Comparison of ENCODE assay signal across 31 mouse cellular contexts in genomic region chr6:85368166-85368565, GRCm38 (mm10). TPM values are rescaled to one million over a fixed set of nuclear protein-coding genes. Genes with fewer than 3 reads are reported as not detected.
A peak's percentile ranks its signal among the peaks of the same experiment; 100 is the strongest.
DNase-seq lines count a peak whose midpoint lies in the region; ATAC-seq and TF ChIP-seq lines count a peak whose summit lies in the region.
"Had no signal": no experiment of that assay in that cellular context is flagged by ENCODE, and none has a peak within 500 bp of the region (broad histone marks: within the 10 kb centered on the region; RNA-seq: fewer than 3 reads in every experiment).

No protein-coding gene starts in this region.

- H3K4me1 ChIP-seq in heart, adult 2 months (ENCODE audit: control insufficient read depth, insufficient read depth, low read length), result peaks cover 65% of the 10 kb centered on the region
- H3K4me1 ChIP-seq in heart, embryonic 15.5 days (replicated peaks), result peaks cover 97% of the 10 kb centered on the region
- peaks cover 38% of the 10 kb centered on the region for H3K4me1 ChIP-seq in kidney, postnatal 0 days (replicated peaks; ENCODE audit: insufficient read depth, low read length)
- H3K4me1 ChIP-seq in hindbrain, embryonic 11.5 days (replicated peaks; ENCODE audit: control insufficient read depth, insufficient read depth, low read length), result no peaks in the 10 kb centered on the region

- no peaks in the 10 kb centered on the region for H3K9me3 ChIP-seq in heart, embryonic 15.5 days (replicated peaks)
- no peaks in the 10 kb centered on the region for H3K9me3 ChIP-seq in kidney, postnatal 0 days (replicated peaks; ENCODE audit: low read length)
- no peaks in the 10 kb centered on the region for H3K9me3 ChIP-seq in hindbrain, embryonic 11.5 days (ENCODE audit: control insufficient read depth, low read length)
- H3K9me3 ChIP-seq: liver, embryonic 15.5 days; megakaryocyte, embryonic 14.5 days; midbrain, embryonic 12.5 days; neural tube, embryonic 13.5 days had no signal

- peaks cover 36% of the 10 kb centered on the region for H3K36me3 ChIP-seq in heart, adult 2 months (ENCODE audit: control insufficient read depth, insufficient read depth, low read length)
- no peaks in the 10 kb centered on the region for H3K36me3 ChIP-seq in heart, embryonic 15.5 days
- H3K36me3 ChIP-seq in kidney, postnatal 0 days (ENCODE audit: insufficient read depth, low read length), result no peaks in the 10 kb centered on the region
- H3K36me3 ChIP-seq in macrophage (ENCODE audit: inconsistent target), result peaks cover 12% of the 10 kb centered on the region; the same call in 1 of the 2 replicates
- no peaks in the 10 kb centered on the region for H3K36me3 ChIP-seq in hindbrain, embryonic 11.5 days (ENCODE audit: control insufficient read depth, insufficient read depth, low read length)
- H3K36me3 ChIP-seq: liver, embryonic 15.5 days; midbrain, embryonic 12.5 days had no signal

- peaks cover 2% of the 10 kb centered on the region; the same call in 1 of the 2 replicates for H3K79me2 ChIP-seq in heart, adult 2 months (replicated peaks; ENCODE audit: control insufficient read depth, insufficient read depth, low read length)
- H3K79me2 ChIP-seq in macrophage (ENCODE audit: inconsistent target), result peaks cover 89% of the 10 kb centered on the region

- no peak for TF ChIP-seq EP300 in heart, adult 2 months (IDR thresholded peaks at IDR 0.05; ENCODE audit: insufficient read depth, low read depth, low read length)

- H3K9ac ChIP-seq in heart, adult 2 months (ENCODE audit: low read depth, low read length), result no peak overlapping the region
- no peak overlapping the region for H3K9ac ChIP-seq in heart, embryonic 15.5 days
- H3K9ac ChIP-seq in kidney, postnatal 0 days (ENCODE audit: low read depth, low read length), result no peak overlapping the region
- H3K9ac ChIP-seq in hindbrain, embryonic 11.5 days (ENCODE audit: low read depth, low read length), result no peak overlapping the region
- H3K9ac ChIP-seq: hindbrain, embryonic 14.5 days; liver, embryonic 15.5 days; lung, embryonic 14.5 days; midbrain, embryonic 12.5 days; neural tube, embryonic 13.5 days had no signal

- peak overlapping the region; percentile 96 for H3K27ac ChIP-seq in heart, adult 2 months
- H3K27ac ChIP-seq in heart, embryonic 15.5 days, result peak overlapping the region; percentile 93
- 0 out of 2 replicates have a peak overlapping the region, but pooled peaks have one; percentile 65 for H3K27ac ChIP-seq in kidney, postnatal 0 days
- peak overlapping the region; percentile 94 for H3K27ac ChIP-seq in macrophage
- no peak overlapping the region for H3K27ac ChIP-seq in hindbrain, embryonic 11.5 days (ENCODE audit: low read depth, low read length)
- H3K27ac ChIP-seq: hindbrain, embryonic 14.5 days; liver, embryonic 15.5 days; midbrain, embryonic 12.5 days; neural tube, embryonic 13.5 days had no signal

- TF ChIP-seq POLR2A in heart, adult 2 months (IDR thresholded peaks at IDR 0.05; ENCODE audit: insufficient read depth, low read depth, low read length), result no peak

- TF ChIP-seq CTCF in heart, adult 2 months (IDR thresholded peaks at IDR 0.05), result no peak
- TF ChIP-seq CTCF in kidney, postnatal 0 days (IDR thresholded peaks at IDR 0.05; ENCODE audit: low read depth), result no peak

- intact Hi-C loops in heart, adult 2 months (cut with DNase I), result no loop called here
- intact Hi-C loops in heart, postnatal 25 days (cut with DNase I), result no loop called here
- intact Hi-C loops in heart, postnatal 10 days (cut with DNase I), result no loop called here

- ATAC-seq in heart, embryonic 15.5 days (replicated peaks; ENCODE audit: insufficient number of reproducible peaks, insufficient read depth, low FRiP score, low read depth), result no peak
- no peak for ATAC-seq in kidney, postnatal 0 days (replicated peaks; ENCODE audit: low FRiP score, low read depth)
- no peak for ATAC-seq in hindbrain, embryonic 11.5 days (ENCODE audit: low FRiP score)
- ATAC-seq: CD4-positive, CD25-positive, alpha-beta regulatory T cell, adult 4 months; forebrain, embryonic 14.5 days had no signal

- no peak overlapping the region for H3K4me3 ChIP-seq in heart, adult 2 months
- H3K4me3 ChIP-seq in heart, embryonic 15.5 days, result no peak overlapping the region
- no peak overlapping the region for H3K4me3 ChIP-seq in kidney, postnatal 0 days (replicated peaks; ENCODE audit: low read depth, low read length)
- no peak overlapping the region for H3K4me3 ChIP-seq in macrophage (ENCODE audit: inconsistent target)
- H3K4me3 ChIP-seq in hindbrain, embryonic 11.5 days (ENCODE audit: low read depth, low read length), result no peak overlapping the region
- H3K4me3 ChIP-seq: liver, embryonic 15.5 days; megakaryocyte, embryonic 14.5 days; midbrain, embryonic 12.5 days; neural tube, embryonic 13.5 days had no signal

- H3K4me2 ChIP-seq in heart, embryonic 15.5 days, result peak overlapping the region; percentile 47
- no peak overlapping the region for H3K4me2 ChIP-seq in kidney, postnatal 0 days (ENCODE audit: low read length)
- H3K4me2 ChIP-seq in hindbrain, embryonic 11.5 days (replicated peaks; ENCODE audit: low read depth, low read length), result no peak overlapping the region
- H3K4me2 ChIP-seq: hindbrain, embryonic 14.5 days; liver, embryonic 15.5 days; midbrain, embryonic 12.5 days; neural tube, embryonic 13.5 days had no signal

- no peaks in the 10 kb centered on the region for H3K27me3 ChIP-seq in heart, adult 2 months (ENCODE audit: control insufficient read depth, insufficient read depth, low read length)
- H3K27me3 ChIP-seq in heart, embryonic 15.5 days, result no peaks in the 10 kb centered on the region
- no peaks in the 10 kb centered on the region for H3K27me3 ChIP-seq in kidney, postnatal 0 days (ENCODE audit: insufficient read depth, low read length)
- no peaks in the 10 kb centered on the region for H3K27me3 ChIP-seq in hindbrain, embryonic 11.5 days (ENCODE audit: control insufficient read depth, insufficient read depth, low read length)

- peak in 1 of 2 experiments; percentile 17 for DNase-seq in heart, adult 2 months
- no peak for DNase-seq in heart, postnatal 25 days (ENCODE audit: low spot score)
- DNase-seq in heart, postnatal 10 days, result no peak
- DNase-seq in kidney, postnatal 0 days (ENCODE audit: low spot score), result no peak
- no peak for DNase-seq in kidney, postnatal 4 days
- DNase-seq in hindbrain, embryonic 11.5 days (ENCODE audit: low spot score), result no peak
- DNase-seq: adrenal gland, postnatal 14 days; cerebellum, adult 18-20 months; cerebellum, postnatal 25 days; gastrocnemius, postnatal 36 days; heart, postnatal 4 days; kidney, postnatal 10 days; layer of hippocampus, adult 9-11 months; lung, postnatal 36 days; right cerebral cortex, postnatal 4 days had no signal

- WGBS in heart, adult 2 months, result 62% methylated on average over 1 of the region's 1 CpGs
- WGBS in heart, embryonic 15.5 days, result 81% methylated on average over 1 of the region's 1 CpGs
- 89% methylated on average over 1 of the region's 1 CpGs for WGBS in kidney, postnatal 0 days
- 100% methylated on average over 1 of the region's 1 CpGs for WGBS in macrophage (ENCODE audit: missing documents)
- WGBS in hindbrain, embryonic 11.5 days, result 93% methylated on average over 1 of the region's 1 CpGs

RNA-seq across cellular contexts. Expression of gene Rab11fip5, which starts 6.3 kb away (rescaled TPM):
- total RNA-seq in heart, adult 2 months (2021), result 10 to 100 TPM; 59.3 to 73.9 TPM
- polyA plus RNA-seq in heart, adult 2 months (2012; rRNA removed), result 41.6 and 55.0 TPM in 2 replicates
- 10 to 100 TPM; 59.9 to 68.6 TPM for total RNA-seq in heart, postnatal 25 days (2021)
- 42.3 and 45.3 TPM in 2 replicates for polyA plus RNA-seq in heart, embryonic 15.5 days (2015; fragmentation: Nextera tagmentation; extraction: Ambion mirVana)
- total RNA-seq in heart, postnatal 10 days (2021), result 10 to 100 TPM; 65.4 to 73.1 TPM
- 21.0 and 21.2 TPM in 2 replicates for polyA plus RNA-seq in kidney, postnatal 0 days (2015; fragmentation: Nextera tagmentation; extraction: Ambion mirVana)
- 10 to 100 TPM in 24 of 26 experiments, 1 to 10 TPM in 2; 4.5 to 67.9 (median 27.2) TPM for total RNA-seq in macrophage (2018; cell fraction: chromatin; rRNA removed)
- 100 to 1,000 TPM in 1 of 26 experiments, 10 to 100 TPM in 25; 23.9 to 104 (median 44.7) TPM for total RNA-seq in macrophage (2018; cell fraction: cytosol; rRNA removed)
- 10 to 100 TPM; 15.6 to 85.3 (median 32.2) TPM for total RNA-seq in macrophage (2018; cell fraction: nucleus; rRNA removed)
- polyA plus RNA-seq in macrophage (2018), result 38.4 to 80.5 TPM (median 38.6 TPM) in 3 replicates
- 4.1 and 4.6 TPM in 2 replicates for polyA plus RNA-seq in hindbrain, embryonic 11.5 days (2014; fragmentation: Nextera tagmentation; extraction: Ambion mirVana)

RNA-seq across cellular contexts. Expression of gene Sfxn5, which starts 34.9 kb away (rescaled TPM):
- 1 to 10 TPM; 4.2 to 5.3 TPM for total RNA-seq in heart, adult 2 months (2021)
- polyA plus RNA-seq in heart, adult 2 months (2012; rRNA removed), result 4.9 and 5.9 TPM in 2 replicates
- total RNA-seq in heart, postnatal 25 days (2021), result 1 to 10 TPM; 4.6 to 4.8 TPM
- 3.7 and 4.9 TPM in 2 replicates for polyA plus RNA-seq in heart, embryonic 15.5 days (2015; fragmentation: Nextera tagmentation; extraction: Ambion mirVana)
- 1 to 10 TPM; 3.1 to 6.0 TPM for total RNA-seq in heart, postnatal 10 days (2021)
- polyA plus RNA-seq in kidney, postnatal 0 days (2015; fragmentation: Nextera tagmentation; extraction: Ambion mirVana), result 12.9 and 15.7 TPM in 2 replicates
- 10 to 100 TPM in 25 of 26 experiments, 1 to 10 TPM in 1; 6.3 to 87.7 (median 36.8) TPM for total RNA-seq in macrophage (2018; cell fraction: chromatin; rRNA removed)
- 10 to 100 TPM in 12 of 26 experiments, 1 to 10 TPM in 14; 3.5 to 20.3 (median 7.5) TPM for total RNA-seq in macrophage (2018; cell fraction: cytosol; rRNA removed)
- total RNA-seq in macrophage (2018; cell fraction: nucleus; rRNA removed), result 10 to 100 TPM in 24 of 26 experiments, 1 to 10 TPM in 2; 6.9 to 51.7 (median 23.0) TPM
- polyA plus RNA-seq in macrophage (2018), result 3.8 to 11.4 TPM (median 5.9 TPM) in 3 replicates
- 5.1 and 6.2 TPM in 2 replicates for polyA plus RNA-seq in hindbrain, embryonic 11.5 days (2014; fragmentation: Nextera tagmentation; extraction: Ambion mirVana)

RNA-seq across cellular contexts. Expression of gene Noto, which starts 55.5 kb away (rescaled TPM):
- not detected for total RNA-seq in heart, adult 2 months (2021)
- polyA plus RNA-seq in heart, adult 2 months (2012; rRNA removed), result not detected in 2 replicates
- not detected for total RNA-seq in heart, postnatal 25 days (2021)
- polyA plus RNA-seq in heart, embryonic 15.5 days (2015; fragmentation: Nextera tagmentation; extraction: Ambion mirVana), result 0.15 TPM in 1 of 2 replicates, not detected in the other
- total RNA-seq in heart, postnatal 10 days (2021), result not detected
- polyA plus RNA-seq in kidney, postnatal 0 days (2015; fragmentation: Nextera tagmentation; extraction: Ambion mirVana), result not detected in 2 replicates
- not detected for total RNA-seq in macrophage (2018; cell fraction: chromatin; rRNA removed)
- not detected for total RNA-seq in macrophage (2018; cell fraction: cytosol; rRNA removed)
- not detected for total RNA-seq in macrophage (2018; cell fraction: nucleus; rRNA removed)
- polyA plus RNA-seq in macrophage (2018), result not detected in 3 replicates
- not detected in 2 replicates for polyA plus RNA-seq in hindbrain, embryonic 11.5 days (2014; fragmentation: Nextera tagmentation; extraction: Ambion mirVana)
- total RNA-seq: adrenal gland, postnatal 14 days; gastrocnemius, postnatal 36 days; heart, postnatal 4 days; left cerebral cortex, postnatal 10 days; liver, adult 2 months; midbrain, postnatal 0 days had no signal
- polyA plus RNA-seq: CD4-positive, CD25-positive, alpha-beta regulatory T cell, adult 4 months; embryonic facial prominence, embryonic 11.5 days; forebrain, embryonic 14.5 days; hindbrain, embryonic 14.5 days; limb, embryonic 11.5 days; liver, adult 2 months; liver, embryonic 15.5 days; midbrain, embryonic 12.5 days; midbrain, postnatal 0 days; neural tube, embryonic 13.5 days; thymus, postnatal 0 days had no signal
